Mouse (Mus musculus) sigmoid colon, adult 10 weeks (tissue): ENCODE results near the gene Tmtc3. TPM values are rescaled to one million over a fixed set of nuclear protein-coding genes. Genes with fewer than 3 reads are reported as not detected.

Experiments used
- polyA plus RNA-seq: library from polyadenylated mRNA; stranded (reverse); fragments of 350-450 nt; fragmentation: Illumina TruSeq; extraction: RNeasy Lipid Tissue Mini Kit (QIAGEN cat#74804); gene quantifications from one replicate; pipeline ENCODE4 v1.2.3, GENCODE M21; 2014; ENCODE audit warnings: low read depth, low replicate concordance

The Tmtc3 gene
- polyA plus RNA-seq: 51.3 TPM

GRCm38 (mm10) chr10:100487097-100487978 lies at the start of gene Tmtc3, which contains the start of gene Cep290:
Gene Tmtc3, minus strand, starts transcription at chr10:100487350.
Gene Cep290, plus strand, starts transcription at chr10:100487558.

Other genes starting within 250 kb of the Tmtc3 start
- not detected for gene Gm4301, start 151.7 kb downstream of the Tmtc3 start, polyA plus RNA-seq
- not detected for gene Gm4302, start 146.5 kb downstream of the Tmtc3 start, polyA plus RNA-seq
- gene Gm4303, start 141.4 kb downstream of the Tmtc3 start, polyA plus RNA-seq: not detected
- gene Gm4305, start 136.3 kb downstream of the Tmtc3 start, polyA plus RNA-seq: not detected
- gene Gm4307, start 126.0 kb downstream of the Tmtc3 start, polyA plus RNA-seq: not detected
- not detected for gene Gm4312, start 104.8 kb downstream of the Tmtc3 start, polyA plus RNA-seq
- gene Cep290, start 208 bp upstream of the Tmtc3 start, polyA plus RNA-seq: 28.9 TPM
- gene 4930430F08Rik, start 103.1 kb upstream of the Tmtc3 start, polyA plus RNA-seq: 13.9 TPM
- not detected for gene 1700017N19Rik, start 103.1 kb upstream of the Tmtc3 start, polyA plus RNA-seq